Mouse (Mus musculus) gastrocnemius, adult 18-20 months (tissue): ENCODE measurements around the gene Brd3. TPM values are rescaled to one million over a fixed set of nuclear protein-coding genes. Genes with fewer than 3 reads are reported as not detected.
A peak's percentile ranks its signal among the peaks of the same experiment; 100 is the strongest.

Experiments used
- DNase-seq: peaks from one replicate; pipeline ENCODE4 v3.0.0; 2021; ENCODE audit warnings: low spot score
- total RNA-seq, 2 experiments: library from RNA; stranded (reverse); gene quantifications; 2 replicates each; pipeline ENCODE4 v1.2.3; 2021

The Brd3 gene
- total RNA-seq, 2 experiments from 2014 or later, result 21.8 to 23.0 TPM

- DNase-seq, result no peak
Measured at GRCm38 (mm10) chr2:27473061-27473765, 34.2 kb downstream of the Brd3 start.

- peak; percentile 73 for DNase-seq
Measured at GRCm38 (mm10) chr2:27471170-27471584, 36.3 kb downstream of the Brd3 start.

GRCm38 (mm10) chr2:27470535-27470934 lies 36.9 kb downstream of the Brd3 start:
- no peak for DNase-seq

GRCm38 (mm10) chr2:27469991-27470355 lies 37.5 kb downstream of the Brd3 start:
- DNase-seq, result no peak

GRCm38 (mm10) chr2:27469292-27469990 lies 38.0 kb downstream of the Brd3 start:
- DNase-seq, result no peak

- no peak for DNase-seq
Measured at GRCm38 (mm10) chr2:27462901-27463300, 44.6 kb downstream of the Brd3 start.

- DNase-seq, result no peak
Measured at GRCm38 (mm10) chr2:27461881-27462660, 45.4 kb downstream of the Brd3 start.

GRCm38 (mm10) chr2:27460651-27461050 lies 46.8 kb downstream of the Brd3 start:
- DNase-seq, result no peak

GRCm38 (mm10) chr2:27460163-27460562 lies 47.3 kb downstream of the Brd3 start:
- no peak for DNase-seq

GRCm38 (mm10) chr2:27459735-27460134 lies 47.7 kb downstream of the Brd3 start:
- no peak for DNase-seq

GRCm38 (mm10) chr2:27450226-27450625 lies 57.2 kb downstream of the Brd3 start:
- DNase-seq, result no peak

- DNase-seq, result no peak
Measured at GRCm38 (mm10) chr2:27447782-27448181, 59.7 kb downstream of the Brd3 start.

GRCm38 (mm10) chr2:27446812-27447211 lies 60.6 kb downstream of the Brd3 start:
- DNase-seq, result no peak

GRCm38 (mm10) chr2:27445910-27446309 lies 61.6 kb downstream of the Brd3 start:
- DNase-seq, result no peak

- DNase-seq, result no peak
Measured at GRCm38 (mm10) chr2:27443450-27443708, 64.1 kb downstream of the Brd3 start.

GRCm38 (mm10) chr2:27442708-27443449 lies 64.6 kb downstream of the Brd3 start:
- DNase-seq, result no peak

- peak; percentile 97 for DNase-seq
Measured at GRCm38 (mm10) chr2:27441767-27442707, 65.4 kb downstream of the Brd3 start, which contains the start of gene Brd3os. Gene Brd3os, plus strand, starts transcription at chr2:27442324.

GRCm38 (mm10) chr2:27438281-27438680 lies 69.2 kb downstream of the Brd3 start:
- no peak for DNase-seq

- DNase-seq, result no peak
Measured at GRCm38 (mm10) chr2:27437876-27438275, 69.6 kb downstream of the Brd3 start.

GRCm38 (mm10) chr2:27432599-27432998 lies 74.9 kb downstream of the Brd3 start:
- no peak for DNase-seq

- DNase-seq, result no peak
Measured at GRCm38 (mm10) chr2:27430621-27431020, 76.8 kb downstream of the Brd3 start.
